Mouse (Mus musculus): ENCODE data around the gene Pias4.

Gene Pias4

GRCm38 (mm10) chr10:81168521-81169244, 960 bp upstream of the Pias4 start:
- peak; percentile 74 for DNase-seq (ENCODE audit: low spot score)

DNA sequence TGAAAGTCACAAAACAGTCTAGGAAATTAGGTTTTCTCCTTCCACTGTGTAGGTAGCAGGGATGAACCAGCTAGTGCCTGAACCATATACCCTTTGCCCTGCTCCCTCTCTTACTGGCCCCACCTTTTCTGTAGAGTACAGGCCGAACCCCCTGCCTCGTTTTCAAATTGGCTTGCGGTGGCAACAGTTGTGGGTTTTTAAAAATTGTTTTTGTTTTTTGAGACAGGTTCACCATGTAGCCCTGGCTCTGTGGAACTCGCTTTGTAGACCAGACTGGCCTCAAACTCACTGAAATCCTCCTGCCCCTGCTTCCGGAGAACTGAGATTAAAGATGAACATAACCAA, 336 bp upstream of the Pias4 start:
- no peak for DNase-seq (ENCODE audit: low spot score)

DNA sequence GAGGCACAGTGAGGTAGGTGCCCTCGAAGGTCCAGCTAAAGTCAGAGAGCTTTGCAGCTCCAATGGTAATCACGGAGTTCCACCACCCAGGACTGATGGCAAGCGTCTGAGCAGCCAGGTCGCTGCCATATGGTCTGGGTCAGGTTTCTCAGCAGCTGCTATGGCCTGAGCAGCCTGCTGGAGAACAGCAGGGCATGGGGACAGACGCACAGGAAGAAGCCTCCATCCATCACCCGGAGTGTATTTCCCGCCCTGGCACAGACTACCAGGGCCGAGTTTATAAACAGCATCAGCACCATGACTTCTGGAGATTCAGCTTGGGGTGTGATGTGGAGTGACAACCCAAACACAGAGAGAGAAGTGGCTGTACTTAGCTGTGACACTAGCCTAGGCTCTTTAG, 2.6 kb downstream of the Pias4 start:
- no peak for DNase-seq (ENCODE audit: low spot score)

GRCm38 (mm10) chr10:81162318-81162652, 5.4 kb downstream of the Pias4 start:
- DNase-seq (ENCODE audit: low spot score), result no peak

DNA sequence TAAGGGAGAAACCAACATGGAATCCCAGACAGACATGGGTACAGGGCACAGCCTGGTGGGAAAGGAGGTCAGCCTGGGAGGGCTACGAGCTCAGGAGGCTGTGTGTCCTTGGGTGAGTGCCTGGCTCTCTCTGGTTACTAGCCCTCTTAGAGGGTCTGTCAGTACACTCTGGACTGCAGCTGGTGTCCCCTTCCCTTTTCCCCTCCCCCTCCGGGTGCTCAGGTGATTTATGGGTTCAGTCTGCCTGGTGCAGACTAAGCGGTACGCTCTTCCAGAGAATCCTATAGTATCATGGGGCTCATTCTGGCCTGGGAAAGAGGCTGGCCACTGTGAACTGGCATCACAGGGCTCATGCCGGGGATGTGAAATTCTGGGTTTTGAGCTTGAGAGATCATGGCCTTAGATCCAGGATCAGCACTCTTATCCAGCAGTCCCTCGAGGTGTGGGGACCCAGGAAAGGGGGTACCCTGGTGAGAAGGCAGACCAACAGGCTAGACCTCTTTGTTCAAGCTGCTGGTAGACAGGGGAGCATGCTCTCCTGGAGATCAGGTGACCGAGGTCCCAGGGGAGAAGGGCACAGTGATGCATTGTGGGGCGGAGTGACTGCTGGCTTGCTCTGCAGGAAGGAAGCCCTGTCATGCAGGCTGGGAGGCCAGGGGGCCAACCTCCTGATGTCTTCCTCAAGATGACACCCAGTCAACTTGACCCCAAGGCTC, 6.0 kb downstream of the Pias4 start:
- no peak for DNase-seq (ENCODE audit: low spot score)

DNA sequence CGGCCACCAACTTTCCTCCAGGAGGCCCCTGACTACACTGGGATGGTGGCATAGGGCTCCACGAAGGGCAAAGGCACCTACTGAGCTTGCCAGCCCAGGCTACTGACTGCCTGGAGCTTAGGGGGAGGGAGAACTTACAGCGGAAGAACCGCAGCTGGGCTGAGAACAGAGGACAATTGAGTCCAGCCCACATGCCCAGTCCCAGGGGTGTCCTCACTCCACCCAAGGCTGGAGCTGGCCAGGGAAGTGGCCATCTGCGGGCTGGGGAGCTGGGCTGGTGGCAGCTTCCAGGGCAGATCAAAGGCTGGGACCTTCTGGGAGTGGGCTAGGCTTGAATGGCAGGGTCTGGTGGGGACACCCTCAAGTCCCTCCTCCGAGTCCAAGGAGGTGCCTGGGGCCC, 13.0 kb downstream of the Pias4 start:
- no peak for DNase-seq (ENCODE audit: low spot score)

DNA sequence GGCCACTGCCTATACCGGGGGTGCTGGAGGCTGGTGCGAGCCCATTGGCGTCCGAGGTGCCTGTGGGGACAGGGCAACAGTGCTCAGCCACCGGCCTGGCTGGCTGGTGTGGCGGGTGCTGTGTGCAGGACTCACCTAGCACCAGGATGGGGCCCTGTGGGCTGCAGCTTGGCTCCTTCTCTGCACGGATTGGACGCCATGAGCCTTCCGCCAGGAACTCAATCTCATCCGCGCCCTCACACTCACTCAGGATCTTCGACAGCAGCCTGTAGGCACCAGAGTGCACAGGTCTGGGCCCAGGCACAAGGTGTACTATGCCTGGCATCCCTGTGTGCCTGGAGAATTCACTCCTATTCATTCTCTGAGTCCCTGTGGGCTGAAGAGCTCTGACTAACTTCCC, 13.4 kb downstream of the Pias4 start:
- no peak for DNase-seq (ENCODE audit: low spot score)

DNA sequence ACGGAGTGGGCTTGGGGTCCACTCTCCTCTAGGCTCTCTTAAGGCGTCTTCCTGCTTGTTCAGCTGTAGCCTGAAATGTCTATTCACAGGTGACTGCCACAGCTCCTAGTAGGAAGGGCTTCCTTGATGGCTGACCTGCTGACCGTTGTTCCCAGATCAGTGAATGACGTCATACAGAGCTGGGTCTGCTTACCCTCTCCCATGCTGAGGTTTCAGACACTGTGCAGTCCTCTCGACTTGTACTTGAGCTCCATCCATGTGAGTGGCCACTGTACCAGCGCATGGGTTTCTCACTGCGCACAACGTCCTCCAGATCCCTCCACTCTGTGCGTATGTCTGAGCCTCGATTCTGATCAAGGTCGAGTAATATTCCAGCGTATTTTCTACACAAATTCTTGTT, 15.1 kb downstream of the Pias4 start:
- no peak for DNase-seq (ENCODE audit: low spot score)

GRCm38 (mm10) chr10:81151261-81151660, 16.5 kb downstream of the Pias4 start:
- DNase-seq (ENCODE audit: low spot score), result no peak

DNA sequence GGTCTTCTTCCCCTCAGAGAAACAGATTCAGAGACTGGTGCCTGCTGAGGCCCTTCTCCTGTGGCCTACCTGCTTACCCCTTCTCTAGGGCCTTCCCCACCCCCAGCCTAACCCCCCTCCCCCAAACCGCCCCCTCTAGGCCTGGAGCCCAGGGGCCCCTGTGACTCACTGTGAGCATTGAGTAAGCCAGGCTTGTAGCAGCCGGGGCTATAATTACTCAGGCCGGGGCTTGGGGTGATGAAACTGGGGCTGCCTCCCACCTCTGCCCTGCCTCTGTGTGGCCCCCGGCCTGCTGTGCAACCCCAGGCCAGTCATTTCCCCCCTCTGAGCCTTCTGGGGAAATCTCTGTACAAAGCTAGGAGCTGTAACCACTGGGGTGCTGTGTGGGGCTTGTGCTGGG, 21.4 kb downstream of the Pias4 start:
- DNase-seq (ENCODE audit: low spot score), result no peak

DNA sequence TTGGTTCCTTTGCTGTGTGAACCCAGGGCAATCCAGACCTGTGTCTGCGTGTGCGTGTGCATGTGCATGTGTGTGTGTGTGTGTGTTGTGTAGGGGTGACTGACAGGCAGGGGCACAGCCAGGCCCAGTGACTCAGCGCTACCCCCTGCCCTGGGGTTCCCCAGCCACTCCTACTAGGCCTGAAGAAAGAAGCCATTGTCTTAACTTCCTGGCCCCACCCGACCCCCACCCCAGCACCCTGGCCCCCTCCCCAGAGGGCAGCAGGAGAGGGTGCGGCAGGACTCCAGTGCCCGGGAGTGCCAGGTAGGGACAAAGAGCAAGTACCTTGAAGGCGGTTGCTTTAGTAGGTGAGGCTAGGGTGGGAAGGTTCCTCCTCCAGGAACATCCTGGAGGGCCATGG, 21.9 kb downstream of the Pias4 start:
- DNase-seq (ENCODE audit: low spot score), result no peak

- no peak for DNase-seq (ENCODE audit: low spot score)
Measured at GRCm38 (mm10) chr10:81145307-81145706, 22.4 kb downstream of the Pias4 start.

DNA sequence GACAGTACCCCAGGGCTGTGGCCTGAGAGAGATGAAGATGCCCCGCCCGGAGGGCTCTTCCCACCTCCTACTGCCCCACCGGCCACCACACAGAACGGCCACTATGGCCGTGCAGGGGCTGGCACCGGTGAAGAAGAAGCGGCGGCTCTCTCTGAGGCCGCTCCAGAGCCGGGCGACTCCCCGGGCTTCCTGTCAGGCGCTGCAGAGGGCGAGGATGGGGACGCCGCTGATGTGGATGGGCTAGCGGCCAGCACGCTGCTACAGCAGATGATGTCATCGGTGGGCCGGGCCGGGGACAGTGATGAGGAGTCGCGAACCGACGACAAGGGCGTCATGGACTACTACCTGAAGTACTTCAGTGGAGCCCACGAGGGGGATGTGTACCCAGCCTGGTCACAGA, 23.1 kb downstream of the Pias4 start:
- DNase-seq (ENCODE audit: low spot score), result no peak

DNA sequence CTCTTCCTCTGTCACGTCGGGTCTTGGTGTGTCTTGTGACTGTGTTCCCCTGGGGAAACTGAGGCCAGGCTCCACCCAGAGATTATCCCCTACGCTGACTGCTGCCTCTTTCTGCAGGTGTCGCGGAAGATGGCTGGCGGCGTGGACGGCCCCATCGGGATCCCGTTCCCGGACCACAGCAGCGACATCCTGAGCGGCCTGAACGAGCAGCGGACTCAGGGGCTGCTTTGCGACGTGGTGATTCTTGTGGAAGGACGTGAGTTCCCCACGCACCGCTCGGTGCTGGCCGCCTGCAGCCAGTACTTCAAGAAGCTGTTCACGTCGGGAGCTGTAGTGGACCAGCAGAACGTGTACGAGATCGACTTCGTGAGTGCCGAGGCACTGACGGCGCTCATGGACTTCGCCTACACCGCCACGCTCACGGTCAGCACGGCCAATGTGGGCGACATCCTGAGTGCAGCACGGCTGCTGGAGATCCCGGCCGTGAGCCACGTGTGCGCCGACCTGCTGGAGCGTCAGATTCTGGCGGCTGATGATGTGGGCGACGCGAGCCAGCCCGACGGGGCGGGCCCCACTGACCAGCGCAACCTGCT, 23.8 kb downstream of the Pias4 start:
- DNase-seq (ENCODE audit: low spot score), result no peak

GRCm38 (mm10) chr10:81143157-81143633, 24.5 kb downstream of the Pias4 start:
- DNase-seq (ENCODE audit: low spot score), result no peak

DNA sequence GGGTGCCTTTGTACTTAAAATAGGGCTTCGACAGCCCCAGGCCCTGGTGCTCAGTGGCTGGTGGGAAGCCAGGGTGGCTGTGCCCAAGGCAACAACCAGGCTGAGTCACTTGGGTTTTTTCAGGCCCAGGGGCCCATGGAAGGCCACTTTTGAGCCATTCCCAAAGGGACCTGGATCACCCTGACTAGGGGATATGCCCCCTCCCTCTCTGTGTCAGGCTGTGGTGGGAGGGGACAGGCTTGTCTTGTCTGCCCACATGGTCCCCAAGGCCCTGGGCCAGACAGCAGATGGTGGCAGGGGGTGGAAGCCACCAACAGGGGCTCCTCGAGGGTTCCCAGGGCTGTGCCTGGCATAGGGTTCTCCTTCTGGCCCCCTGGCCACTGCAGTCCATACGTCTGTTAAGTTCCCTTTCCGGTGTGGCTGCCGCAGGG, 25.2 kb downstream of the Pias4 start:
- no peak for DNase-seq (ENCODE audit: low spot score)

DNA sequence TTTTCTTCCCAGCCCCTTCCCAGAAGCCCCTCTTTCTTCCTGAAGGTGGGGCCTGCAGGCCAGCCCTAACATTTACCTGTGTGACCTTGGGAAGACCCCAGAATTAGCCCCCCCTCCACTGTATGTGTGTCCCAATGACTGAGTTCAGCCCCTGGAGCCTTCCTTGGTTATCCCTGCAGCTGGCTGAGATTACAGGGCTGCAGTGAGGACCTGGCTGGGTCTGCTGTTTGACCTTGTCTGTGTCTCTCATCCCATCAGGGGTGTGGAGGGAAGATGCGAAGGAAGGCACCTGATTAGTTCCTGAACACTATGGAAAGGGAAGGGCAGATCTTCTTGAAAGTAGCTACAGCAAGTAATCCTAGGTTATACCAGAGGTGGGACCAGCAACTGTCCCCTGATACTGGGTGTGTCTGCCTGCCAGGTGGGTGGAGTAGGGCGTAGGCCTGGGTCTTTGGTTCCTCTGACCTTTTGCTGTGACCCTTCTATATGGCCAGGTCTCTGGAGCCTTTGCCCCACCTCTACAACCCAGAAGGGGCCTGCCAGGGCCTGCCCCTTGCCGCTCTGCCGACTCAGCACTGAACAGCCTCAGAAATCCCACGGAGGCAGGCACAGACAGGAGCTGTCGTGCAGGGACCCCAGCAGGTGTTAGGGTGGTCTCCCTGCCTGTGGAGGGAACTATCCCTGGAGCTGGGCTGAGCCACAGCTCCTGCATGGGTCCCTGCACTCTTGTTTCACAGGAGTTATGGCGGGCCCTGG, 26.1 kb downstream of the Pias4 start:
- no peak for DNase-seq (ENCODE audit: low spot score)

DNA sequence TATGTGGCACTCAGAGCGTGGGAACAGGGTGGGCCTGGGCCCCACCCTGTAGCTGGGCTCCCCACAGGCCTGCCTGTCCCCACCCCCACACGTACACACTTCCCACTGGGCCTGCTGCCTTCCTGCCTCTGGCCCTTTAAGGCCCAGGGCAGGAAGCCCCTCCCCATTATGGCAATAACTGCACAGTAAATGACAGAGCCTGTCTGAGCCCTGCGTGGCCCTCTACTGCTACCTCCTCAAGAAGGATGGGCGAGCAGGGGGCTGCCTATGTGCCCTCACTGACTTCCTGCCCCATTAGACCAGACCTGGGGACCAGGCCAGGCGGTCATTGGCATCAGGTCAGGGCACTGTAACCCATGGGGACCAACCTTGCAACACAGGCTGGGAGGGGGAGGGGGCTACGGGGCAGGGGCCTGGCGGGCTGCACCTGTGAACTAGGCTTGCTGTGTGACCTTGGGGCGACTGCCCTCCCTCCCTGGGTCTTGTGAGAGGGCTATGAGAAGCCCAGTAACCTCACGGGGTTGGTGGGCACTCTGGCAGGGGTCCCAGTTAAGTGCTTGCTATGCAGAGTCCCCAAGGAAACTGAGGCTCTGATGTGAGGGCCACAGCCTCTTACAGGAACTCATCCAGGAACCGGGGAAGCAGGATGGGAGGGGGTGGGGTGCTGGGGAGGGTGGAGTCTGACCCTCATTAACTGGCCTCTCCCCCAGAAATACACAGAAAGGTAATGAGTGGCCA, 26.8 kb downstream of the Pias4 start:
- DNase-seq (ENCODE audit: low spot score), result no peak

- DNase-seq (ENCODE audit: low spot score), result no peak
Measured at GRCm38 (mm10) chr10:81140005-81140404, 27.7 kb downstream of the Pias4 start.

GRCm38 (mm10) chr10:81139529-81139846, 28.2 kb downstream of the Pias4 start:
- no peak for DNase-seq (ENCODE audit: low spot score)

GRCm38 (mm10) chr10:81138821-81139528, 28.7 kb downstream of the Pias4 start:
- no peak for DNase-seq (ENCODE audit: low spot score)
